Mouse (Mus musculus): ENCODE results near the gene C9orf72. TPM values are rescaled to one million over a fixed set of nuclear protein-coding genes. Genes with fewer than 3 reads are reported as not detected.
A peak's percentile ranks its signal among the peaks of the same experiment; 100 is the strongest.

The C9orf72 gene
- polyA plus RNA-seq, 1 experiment from 2014 or later, result 9.8 TPM

GRCm38 (mm10) chr4:35172471-35172870, 53.5 kb downstream of the C9orf72 start:
- Histone ChIP-seq H3K4me2 (no peak overlapping the region), H3K9me3 (no peaks in the 10 kb centered on the region), H3K4me1 (peaks cover 11% of the 10 kb centered on the region), H3K9ac (no peak overlapping the region), H3K36me3 (no peaks in the 10 kb centered on the region), H3K27me3 (no peaks in the 10 kb centered on the region), H3K4me3 (no peak overlapping the region), H3K27ac (no peak overlapping the region)
- no peak for ATAC-seq (ENCODE audit: insufficient number of reproducible peaks, low FRiP score, low TSS enrichment, low read depth)
- 76% methylated on average over 2 of the region's 2 CpGs for WGBS

GRCm38 (mm10) chr4:35169571-35170125, 56.3 kb downstream of the C9orf72 start:
- Histone ChIP-seq H3K4me2 (no peak overlapping the region), H3K36me3 (no peaks in the 10 kb centered on the region), H3K27me3 (no peaks in the 10 kb centered on the region), H3K9me3 (no peaks in the 10 kb centered on the region), H3K27ac (no peak overlapping the region), H3K4me3 (no peak overlapping the region), H3K9ac (no peak overlapping the region), H3K4me1 (peaks cover 11% of the 10 kb centered on the region)
- 62% methylated on average over 13 of the region's 13 CpGs for WGBS
- ATAC-seq (ENCODE audit: insufficient number of reproducible peaks, low FRiP score, low TSS enrichment, low read depth), result no peak

- Histone ChIP-seq H3K36me3 (no peaks in the 10 kb centered on the region), H3K27ac (no peak overlapping the region), H3K27me3 (no peaks in the 10 kb centered on the region), H3K4me1 (0 out of 2 replicates have a peak, but pooled peaks cover 8% of the 10 kb centered on the region), H3K9me3 (no peaks in the 10 kb centered on the region), H3K4me3 (no peak overlapping the region), H3K4me2 (no peak overlapping the region), H3K9ac (no peak overlapping the region)
- no peak for ATAC-seq (ENCODE audit: insufficient number of reproducible peaks, low FRiP score, low TSS enrichment, low read depth)
- 63% methylated on average over 5 of the region's 5 CpGs for whole genome bisulfite sequencing
These were observed 58.1 kb downstream of the C9orf72 start for GRCm38 (mm10) chr4:35167855-35168254.

- Histone ChIP-seq H3K4me1 (0 out of 2 replicates have a peak, but pooled peaks cover 8% of the 10 kb centered on the region), H3K4me2 (no peak overlapping the region), H3K36me3 (no peaks in the 10 kb centered on the region), H3K27ac (no peak overlapping the region), H3K9me3 (no peaks in the 10 kb centered on the region), H3K9ac (no peak overlapping the region), H3K4me3 (no peak overlapping the region), H3K27me3 (no peaks in the 10 kb centered on the region)
- no peak for ATAC-seq (ENCODE audit: insufficient number of reproducible peaks, low FRiP score, low TSS enrichment, low read depth)
- 70% methylated on average over 3 of the region's 3 CpGs for WGBS
These were observed 60.0 kb downstream of the C9orf72 start for GRCm38 (mm10) chr4:35165947-35166346.

- Histone ChIP-seq H3K36me3 (no peaks in the 10 kb centered on the region), H3K4me1 (0 out of 2 replicates have a peak, but pooled peaks cover 8% of the 10 kb centered on the region), H3K4me3 (no peak overlapping the region), H3K4me2 (no peak overlapping the region), H3K27me3 (no peaks in the 10 kb centered on the region), H3K9me3 (no peaks in the 10 kb centered on the region), H3K9ac (no peak overlapping the region), H3K27ac (no peak overlapping the region)
- WGBS, result 76% methylated on average over 2 of the region's 2 CpGs
- no peak for ATAC-seq (ENCODE audit: insufficient number of reproducible peaks, low FRiP score, low TSS enrichment, low read depth)
These were observed 60.7 kb downstream of the C9orf72 start for GRCm38 (mm10) chr4:35165275-35165674.

- Histone ChIP-seq H3K4me1 (peaks cover 21% of the 10 kb centered on the region), H3K9me3 (no peaks in the 10 kb centered on the region), H3K4me3 (no peak overlapping the region), H3K27ac (no peak overlapping the region), H3K27me3 (no peaks in the 10 kb centered on the region), H3K9ac (no peak overlapping the region), H3K36me3 (no peaks in the 10 kb centered on the region), H3K4me2 (no peak overlapping the region)
- 50% methylated on average over 11 of the region's 11 CpGs for WGBS
- ATAC-seq (ENCODE audit: insufficient number of reproducible peaks, low FRiP score, low TSS enrichment, low read depth), result no peak
These were observed 68.2 kb downstream of the C9orf72 start for GRCm38 (mm10) chr4:35157815-35158214.

GRCm38 (mm10) chr4:35156751-35157611, 69.0 kb downstream of the C9orf72 start, which contains the start of gene Mob3b:
Gene Mob3b, minus strand, starts transcription at chr4:35157484.
- Histone ChIP-seq H3K4me3 (peak within 1 kb of the TSS; percentile 62), H3K36me3 (no peaks in the 10 kb centered on the region), H3K9me3 (no peaks in the 10 kb centered on the region), H3K4me2 (peak within 1 kb of the TSS; percentile 83), H3K27ac (peak within 1 kb of the TSS; percentile 84), H3K27me3 (no peaks in the 10 kb centered on the region), H3K9ac (peak within 1 kb of the TSS; percentile 47), H3K4me1 (peaks cover 21% of the 10 kb centered on the region)
- ATAC-seq (ENCODE audit: insufficient number of reproducible peaks, low FRiP score, low TSS enrichment, low read depth), result peak; percentile 74
- WGBS, result under 1% methylated on average over 50 of the region's 50 CpGs

GRCm38 (mm10) chr4:35156149-35156611, 69.8 kb downstream of the C9orf72 start:
- Histone ChIP-seq H3K9ac (peak overlapping the region; percentile 47), H3K4me2 (peak overlapping the region; percentile 83), H3K27me3 (no peaks in the 10 kb centered on the region), H3K4me3 (peak overlapping the region; percentile 62), H3K9me3 (no peaks in the 10 kb centered on the region), H3K27ac (peak overlapping the region; percentile 84), H3K4me1 (peaks cover 21% of the 10 kb centered on the region), H3K36me3 (no peaks in the 10 kb centered on the region)
- under 1% methylated on average over 26 of the region's 26 CpGs for WGBS
- peak; percentile 79; the same call in 1 of the 2 replicates for ATAC-seq (ENCODE audit: insufficient number of reproducible peaks, low FRiP score, low TSS enrichment, low read depth)

GRCm38 (mm10) chr4:35155132-35155922, 70.6 kb downstream of the C9orf72 start:
- 24% methylated on average over 20 of the region's 20 CpGs for WGBS
- Histone ChIP-seq H3K9ac (peak overlapping the region; percentile 47; the same call in 1 of the 2 replicates), H3K4me3 (peak overlapping the region; percentile 62), H3K27ac (peak overlapping the region; percentile 84; the same call in 1 of the 2 replicates), H3K27me3 (no peaks in the 10 kb centered on the region), H3K4me2 (peak overlapping the region; percentile 83), H3K9me3 (no peaks in the 10 kb centered on the region), H3K4me1 (peaks cover 21% of the 10 kb centered on the region), H3K36me3 (no peaks in the 10 kb centered on the region)
- ATAC-seq (ENCODE audit: insufficient number of reproducible peaks, low FRiP score, low TSS enrichment, low read depth), result 0 out of 2 replicates have a peak, but pooled peaks have one; percentile 6

- no peak for ATAC-seq (ENCODE audit: insufficient number of reproducible peaks, low FRiP score, low TSS enrichment, low read depth)
- 41% methylated on average over 3 of the region's 3 CpGs for WGBS
- H3K4me1 ChIP-seq, result peaks cover 21% of the 10 kb centered on the region
These were observed 71.9 kb downstream of the C9orf72 start for GRCm38 (mm10) chr4:35154051-35154450.

GRCm38 (mm10) chr4:35151756-35152155, 74.2 kb downstream of the C9orf72 start, which contains the start of gene Ifnk:
Gene Ifnk, plus strand, starts transcription at chr4:35152056.
- no peak within 1 kb of the TSS for H3K4me2 ChIP-seq
- H3K36me3 ChIP-seq, result no peaks in the 10 kb centered on the region
- no peak within 1 kb of the TSS for H3K27ac ChIP-seq
- no peak for ATAC-seq (ENCODE audit: insufficient number of reproducible peaks, low FRiP score, low TSS enrichment, low read depth)
- no peaks in the 10 kb centered on the region for H3K9me3 ChIP-seq
- H3K27me3 ChIP-seq, result no peaks in the 10 kb centered on the region
- H3K9ac ChIP-seq, result no peak within 1 kb of the TSS
- H3K4me1 ChIP-seq, result peaks cover 16% of the 10 kb centered on the region
- WGBS, result 73% methylated on average over 4 of the region's 4 CpGs
- no peak within 1 kb of the TSS for H3K4me3 ChIP-seq

More at GRCm38 (mm10) chr4:35154051-35154450, 71.9 kb downstream of the C9orf72 start:
- Histone ChIP-seq H3K36me3 (no peaks in the 10 kb centered on the region), H3K27me3 (no peaks in the 10 kb centered on the region), H3K4me3 (no peak overlapping the region), H3K4me2 (no peak overlapping the region), H3K9me3 (no peaks in the 10 kb centered on the region), H3K27ac (no peak overlapping the region), H3K9ac (no peak overlapping the region)
